Mouse (Mus musculus) frontal cortex, adult 2 months (tissue): ENCODE measurements at regions not wholly inside any gene's neighbourhood (a gene's known extent, or its start where the extent isn't known, plus 50 kb on each side); places are given as distances from the start of the nearest gene placed in this dataset.
A peak's percentile ranks its signal among the peaks of the same experiment; 100 is the strongest.

ENCODE experiments used
- DNase-seq, 2 experiments: peaks; one replicate each; pipeline ENCODE4 v3.0.0; 2022; ENCODE audit warnings: low spot score in 1 of 2; ENCODE audit errors: extremely low spot score in 1 of 2

GRCm38 (mm10) chr1:169802053-169802830, 54.8 kb upstream of the Rgs4 start:
- peak in 1 of 2 experiments; percentile 58 for DNase-seq
